16 mouse cellular contexts compared by ENCODE assay signal in genomic region chr6:93416006-93416405, GRCm38 (mm10).
DNase-seq lines count a peak whose midpoint lies in the region; ATAC-seq and TF ChIP-seq lines count a peak whose summit lies in the region.
"Had no signal": no experiment of that assay in that cellular context is flagged by ENCODE, and none has a peak within 500 bp of the region (broad histone marks: within the 10 kb centered on the region; RNA-seq: fewer than 3 reads in every experiment).

No protein-coding gene starts in this region.

- WGBS in heart, embryonic 16.5 days: 23% methylated on average over 1 of the region's 1 CpGs
- 62% methylated on average over 1 of the region's 1 CpGs for WGBS in heart, adult 2 months
- WGBS in intestine, embryonic 16.5 days: 48% methylated on average over 1 of the region's 1 CpGs

- H3K4me1 ChIP-seq in heart, embryonic 16.5 days (ENCODE audit: control insufficient read depth, insufficient read depth, low read length): no peaks in the 10 kb centered on the region
- no peaks in the 10 kb centered on the region for H3K4me1 ChIP-seq in heart, adult 2 months (ENCODE audit: control insufficient read depth, insufficient read depth, low read length)
- H3K4me1 ChIP-seq in intestine, embryonic 16.5 days (ENCODE audit: control insufficient read depth, insufficient read depth, low read length): no peaks in the 10 kb centered on the region
- H3K4me1 ChIP-seq: megakaryocyte, embryonic 14.5 days had no signal

- H3K79me2 ChIP-seq in heart, adult 2 months (replicated peaks; ENCODE audit: control insufficient read depth, insufficient read depth, low read length): no peaks in the 10 kb centered on the region

- H3K9me3 ChIP-seq in heart, embryonic 16.5 days (replicated peaks; ENCODE audit: control insufficient read depth, low read length): no peaks in the 10 kb centered on the region
- H3K9me3 ChIP-seq in intestine, embryonic 16.5 days (ENCODE audit: control insufficient read depth, low read length): no peaks in the 10 kb centered on the region

- no peak for TF ChIP-seq CTCF in heart, adult 2 months (IDR thresholded peaks at IDR 0.05)

- TF ChIP-seq EP300 in heart, adult 2 months (IDR thresholded peaks at IDR 0.05; ENCODE audit: insufficient read depth, low read depth, low read length): no peak

- H3K36me3 ChIP-seq in heart, embryonic 16.5 days (ENCODE audit: control insufficient read depth, insufficient read depth): no peaks in the 10 kb centered on the region
- no peaks in the 10 kb centered on the region for H3K36me3 ChIP-seq in heart, adult 2 months (ENCODE audit: control insufficient read depth, insufficient read depth, low read length)
- H3K36me3 ChIP-seq in intestine, embryonic 16.5 days (ENCODE audit: control insufficient read depth, insufficient read depth, low read length): no peaks in the 10 kb centered on the region

- DNase-seq in embryo, embryonic 10 days (ENCODE audit: low spot score): peak; percentile 27
- no peak for DNase-seq in embryo, embryonic 9.5 days (ENCODE audit: extremely low spot score)
- no peak for DNase-seq in heart, adult 2 months
- DNase-seq in 3134 (ENCODE audit: extremely low read depth, insufficient read length, low spot score) (peak; percentile 2), adipocyte (ENCODE audit: low spot score) (peak; percentile 60)
- DNase-seq in cerebellum, postnatal 25 days: no peak
- DNase-seq: cerebellum, adult 11-12 months; thymus, postnatal 4 days had no signal

- intact Hi-C loops in heart, adult 2 months (cut with DNase I): no loop called here

- H3K9ac ChIP-seq in heart, embryonic 16.5 days (ENCODE audit: low read length): no peak overlapping the region
- no peak overlapping the region for H3K9ac ChIP-seq in heart, adult 2 months (ENCODE audit: low read depth, low read length)
- no peak overlapping the region for H3K9ac ChIP-seq in intestine, embryonic 16.5 days (ENCODE audit: low read depth, low read length)

- no peak for TF ChIP-seq POLR2A in heart, adult 2 months (IDR thresholded peaks at IDR 0.05; ENCODE audit: insufficient read depth, low read depth, low read length)

- H3K27me3 ChIP-seq in heart, embryonic 16.5 days (ENCODE audit: control insufficient read depth, insufficient read depth, low read length): no peaks in the 10 kb centered on the region
- no peaks in the 10 kb centered on the region for H3K27me3 ChIP-seq in heart, adult 2 months (ENCODE audit: control insufficient read depth, insufficient read depth, low read length)
- H3K27me3 ChIP-seq in intestine, embryonic 16.5 days (replicated peaks; ENCODE audit: control insufficient read depth, insufficient read depth, low read length): no peaks in the 10 kb centered on the region
- H3K27me3 ChIP-seq: megakaryocyte, embryonic 14.5 days had no signal

- no peak overlapping the region for H3K27ac ChIP-seq in heart, embryonic 16.5 days (ENCODE audit: low read length)
- no peak overlapping the region for H3K27ac ChIP-seq in heart, adult 2 months
- no peak overlapping the region for H3K27ac ChIP-seq in intestine, embryonic 16.5 days (ENCODE audit: low read length)
- H3K27ac ChIP-seq: layer of hippocampus, adult 2 months; left cerebral cortex, adult 2 months had no signal

- 0 out of 2 replicates have a peak, but pooled peaks have one; percentile 55 for ATAC-seq in heart, embryonic 16.5 days (replicated peaks; ENCODE audit: extremely low read depth, insufficient read depth, low FRiP score)
- no peak for ATAC-seq in intestine, embryonic 16.5 days
- ATAC-seq: activated CD4-positive, CD25-positive, alpha-beta regulatory T cell, adult 4 months; lung, postnatal 0 days had no signal

- H3K4me3 ChIP-seq in heart, embryonic 16.5 days (ENCODE audit: low read length): no peak overlapping the region
- H3K4me3 ChIP-seq in heart, adult 2 months: no peak overlapping the region
- no peak overlapping the region for H3K4me3 ChIP-seq in intestine, embryonic 16.5 days (ENCODE audit: low read length)
- H3K4me3 ChIP-seq: layer of hippocampus, adult 2 months; left cerebral cortex, adult 2 months; megakaryocyte, embryonic 14.5 days had no signal

- H3K4me2 ChIP-seq in heart, embryonic 16.5 days (ENCODE audit: low read depth, low read length): no peak overlapping the region
- no peak overlapping the region for H3K4me2 ChIP-seq in intestine, embryonic 16.5 days (ENCODE audit: low read depth, low read length)
- H3K4me2 ChIP-seq: liver, embryonic 11.5 days had no signal

Comparison
In these comparisons a context has a peak if more than half of its experiments do, and no peak if none do; other contexts are left out.
1. DNase-seq: peak in embryo, embryonic 10 days (single experiment), 3134 (single experiment) and adipocyte (single experiment); none in embryo, embryonic 9.5 days (single experiment), heart, adult 2 months (0 of 2) and cerebellum, postnatal 25 days (0 of 2).